In genomic region chr3:26850207-26850606, GRCm38 (mm10) we compare ENCODE assay signal across 25 mouse cellular contexts.
A peak's percentile ranks its signal among the peaks of the same experiment; 100 is the strongest.
DNase-seq lines count a peak whose midpoint lies in the region; ATAC-seq lines count a peak whose summit lies in the region.
"Had no signal": no experiment of that assay in that cellular context is flagged by ENCODE, and none has a peak within 500 bp of the region (broad histone marks: within the 10 kb centered on the region; RNA-seq: fewer than 3 reads in every experiment).

No protein-coding gene starts in this region.

- no peaks in the 10 kb centered on the region for H3K9me3 ChIP-seq in forebrain, embryonic 12.5 days
- no peaks in the 10 kb centered on the region for H3K9me3 ChIP-seq in forebrain, embryonic 10.5 days
- no peaks in the 10 kb centered on the region for H3K9me3 ChIP-seq in hindbrain, embryonic 12.5 days (replicated peaks)
- H3K9me3 ChIP-seq in hindbrain, embryonic 14.5 days (ENCODE audit: control insufficient read depth, low read length), result no peaks in the 10 kb centered on the region
- no peaks in the 10 kb centered on the region for H3K9me3 ChIP-seq in midbrain, embryonic 16.5 days (replicated peaks; ENCODE audit: control insufficient read depth, low read length, poor library complexity, severe bottlenecking)
- H3K9me3 ChIP-seq in midbrain, embryonic 10.5 days (replicated peaks), result 0 out of 2 replicates have a peak, but pooled peaks cover 4% of the 10 kb centered on the region
- H3K9me3 ChIP-seq: embryonic facial prominence, embryonic 12.5 days; embryonic facial prominence, embryonic 15.5 days; heart, embryonic 15.5 days; hindbrain, embryonic 10.5 days; hindbrain, embryonic 15.5 days had no signal

- no peak for ATAC-seq in forebrain, embryonic 12.5 days (ENCODE audit: low FRiP score)
- no peak for ATAC-seq in hindbrain, embryonic 12.5 days (ENCODE audit: low FRiP score)
- ATAC-seq in hindbrain, embryonic 14.5 days (ENCODE audit: low FRiP score), result no peak
- peak; percentile 23; the same call in 1 of the 2 replicates for ATAC-seq in midbrain, embryonic 16.5 days
- ATAC-seq: activated CD4-positive, CD25-positive, alpha-beta regulatory T cell, adult 4 months; intestine, postnatal 0 days had no signal

- peaks cover 9% of the 10 kb centered on the region for H3K4me1 ChIP-seq in forebrain, embryonic 12.5 days
- peaks cover 10% of the 10 kb centered on the region for H3K4me1 ChIP-seq in forebrain, embryonic 10.5 days
- H3K4me1 ChIP-seq in hindbrain, embryonic 12.5 days, result peaks cover 8% of the 10 kb centered on the region
- H3K4me1 ChIP-seq in hindbrain, embryonic 14.5 days (replicated peaks; ENCODE audit: control insufficient read depth, insufficient read depth, low read length), result no peaks in the 10 kb centered on the region; the same call in 1 of the 2 replicates
- peaks cover 10% of the 10 kb centered on the region for H3K4me1 ChIP-seq in midbrain, embryonic 16.5 days (ENCODE audit: control insufficient read depth, insufficient read depth, low read length)
- peaks cover 7% of the 10 kb centered on the region; the same call in 1 of the 2 replicates for H3K4me1 ChIP-seq in midbrain, embryonic 10.5 days
- H3K4me1 ChIP-seq: embryonic facial prominence, embryonic 12.5 days; embryonic facial prominence, embryonic 15.5 days; heart, embryonic 12.5 days; heart, embryonic 15.5 days had no signal

- H3K9ac ChIP-seq in forebrain, embryonic 12.5 days, result no peak overlapping the region
- H3K9ac ChIP-seq in hindbrain, embryonic 12.5 days, result no peak overlapping the region
- no peak overlapping the region for H3K9ac ChIP-seq in hindbrain, embryonic 14.5 days
- no peak overlapping the region for H3K9ac ChIP-seq in midbrain, embryonic 16.5 days (ENCODE audit: low read depth, low read length)
- H3K9ac ChIP-seq: embryonic facial prominence, embryonic 12.5 days; embryonic facial prominence, embryonic 15.5 days; heart, embryonic 12.5 days; heart, embryonic 15.5 days; hindbrain, embryonic 15.5 days had no signal

- no peaks in the 10 kb centered on the region for H3K27me3 ChIP-seq in forebrain, embryonic 12.5 days
- H3K27me3 ChIP-seq in forebrain, embryonic 10.5 days (ENCODE audit: poor library complexity, severe bottlenecking), result no peaks in the 10 kb centered on the region
- no peaks in the 10 kb centered on the region for H3K27me3 ChIP-seq in hindbrain, embryonic 12.5 days
- no peaks in the 10 kb centered on the region for H3K27me3 ChIP-seq in hindbrain, embryonic 14.5 days (ENCODE audit: control insufficient read depth, insufficient read depth, low read length)
- H3K27me3 ChIP-seq in midbrain, embryonic 16.5 days (ENCODE audit: control insufficient read depth, insufficient read depth, low read depth, low read length), result no peaks in the 10 kb centered on the region
- no peaks in the 10 kb centered on the region for H3K27me3 ChIP-seq in midbrain, embryonic 10.5 days (ENCODE audit: low read depth, poor library complexity, severe bottlenecking)
- H3K27me3 ChIP-seq: embryonic facial prominence, embryonic 12.5 days; embryonic facial prominence, embryonic 15.5 days; heart, embryonic 12.5 days; heart, embryonic 15.5 days; hindbrain, embryonic 15.5 days had no signal

- no peak for DNase-seq in forebrain, embryonic 10.5 days (ENCODE audit: extremely low spot score, low spot score)
- no peak for DNase-seq in hindbrain, embryonic 14.5 days (ENCODE audit: low spot score)
- DNase-seq in midbrain, embryonic 10.5 days (ENCODE audit: low spot score), result no peak
- no peak for DNase-seq in adrenal gland, adult 8-10 months
- no peak for DNase-seq in kidney, postnatal 10 days
- DNase-seq: adrenal gland, postnatal 10 days; adrenal gland, postnatal 36 days; cerebellum, adult 18-20 months; cerebellum, adult 9-10 months; cerebellum, postnatal 14 days; gastrocnemius, postnatal 10 days; gastrocnemius, postnatal 36 days; heart, postnatal 10 days; heart, postnatal 36 days had no signal

- no peak overlapping the region for H3K4me2 ChIP-seq in forebrain, embryonic 12.5 days
- no peak overlapping the region for H3K4me2 ChIP-seq in hindbrain, embryonic 12.5 days (replicated peaks)
- no peak overlapping the region for H3K4me2 ChIP-seq in hindbrain, embryonic 14.5 days (replicated peaks)
- no peak overlapping the region for H3K4me2 ChIP-seq in midbrain, embryonic 16.5 days (ENCODE audit: low read length)
- H3K4me2 ChIP-seq: embryonic facial prominence, embryonic 12.5 days; embryonic facial prominence, embryonic 15.5 days; heart, embryonic 12.5 days; heart, embryonic 15.5 days; hindbrain, embryonic 15.5 days had no signal

- H3K4me3 ChIP-seq in forebrain, embryonic 12.5 days (replicated peaks), result no peak overlapping the region
- H3K4me3 ChIP-seq in forebrain, embryonic 10.5 days, result no peak overlapping the region
- no peak overlapping the region for H3K4me3 ChIP-seq in hindbrain, embryonic 12.5 days
- H3K4me3 ChIP-seq in hindbrain, embryonic 14.5 days (replicated peaks; ENCODE audit: low read length), result no peak overlapping the region
- no peak overlapping the region for H3K4me3 ChIP-seq in midbrain, embryonic 16.5 days (ENCODE audit: low read depth, low read length)
- H3K4me3 ChIP-seq in midbrain, embryonic 10.5 days, result no peak overlapping the region
- H3K4me3 ChIP-seq: embryonic facial prominence, embryonic 12.5 days; embryonic facial prominence, embryonic 15.5 days; heart, embryonic 12.5 days; heart, embryonic 15.5 days; hindbrain, embryonic 10.5 days; hindbrain, embryonic 15.5 days had no signal

- H3K27ac ChIP-seq in forebrain, embryonic 12.5 days, result peak overlapping the region; percentile 43; the same call in 1 of the 2 replicates
- no peak overlapping the region for H3K27ac ChIP-seq in forebrain, embryonic 10.5 days
- H3K27ac ChIP-seq in hindbrain, embryonic 12.5 days, result 0 out of 2 replicates have a peak overlapping the region, but pooled peaks have one; percentile 30
- no peak overlapping the region for H3K27ac ChIP-seq in hindbrain, embryonic 14.5 days
- peak overlapping the region; percentile 58; the same call in 1 of the 2 replicates for H3K27ac ChIP-seq in midbrain, embryonic 16.5 days (ENCODE audit: low read length)
- H3K27ac ChIP-seq in midbrain, embryonic 10.5 days (replicated peaks), result no peak overlapping the region
- H3K27ac ChIP-seq: embryonic facial prominence, embryonic 12.5 days; embryonic facial prominence, embryonic 15.5 days; heart, embryonic 15.5 days; hindbrain, embryonic 10.5 days had no signal

- no peaks in the 10 kb centered on the region for H3K36me3 ChIP-seq in forebrain, embryonic 12.5 days (replicated peaks)
- no peaks in the 10 kb centered on the region for H3K36me3 ChIP-seq in forebrain, embryonic 10.5 days (replicated peaks)
- H3K36me3 ChIP-seq in hindbrain, embryonic 12.5 days, result no peaks in the 10 kb centered on the region
- no peaks in the 10 kb centered on the region for H3K36me3 ChIP-seq in hindbrain, embryonic 14.5 days (replicated peaks; ENCODE audit: control insufficient read depth, insufficient read depth)
- no peaks in the 10 kb centered on the region for H3K36me3 ChIP-seq in midbrain, embryonic 16.5 days (ENCODE audit: control insufficient read depth, insufficient read depth, low read length)
- H3K36me3 ChIP-seq in midbrain, embryonic 10.5 days, result no peaks in the 10 kb centered on the region
- H3K36me3 ChIP-seq: embryonic facial prominence, embryonic 12.5 days; embryonic facial prominence, embryonic 15.5 days; heart, embryonic 12.5 days; heart, embryonic 15.5 days; hindbrain, embryonic 10.5 days; hindbrain, embryonic 15.5 days had no signal

Comparison
In these comparisons a context has a peak if more than half of its experiments do, and no peak if none do; other contexts are left out.
1. H3K27ac ChIP-seq: peak in forebrain, embryonic 12.5 days (single experiment), hindbrain, embryonic 12.5 days (single experiment) and midbrain, embryonic 16.5 days (single experiment); none in forebrain, embryonic 10.5 days (single experiment), hindbrain, embryonic 14.5 days (single experiment) and midbrain, embryonic 10.5 days (single experiment).